Mouse (Mus musculus) G1E-ER4 (cell line): ENCODE results near the gene Abcg4. TPM values are rescaled to one million over a fixed set of nuclear protein-coding genes. Genes with fewer than 3 reads are reported as not detected.

Experiments
- GATA1 ChIP-seq: IDR thresholded peaks from one replicate; pipeline ENCODE4 v1.8.0; 2012; ENCODE audit warnings: low read length, inconsistent platforms
- polyA plus RNA-seq: library from polyadenylated mRNA; stranded (reverse); fragments of >175 nt; gene quantifications from 2 replicates; pipeline ENCODE4 v1.2.3, GENCODE M21; 2012

Gene Abcg4
- polyA plus RNA-seq, 1 experiment = 15.6 TPM

- TF ChIP-seq GATA1 = no peak
Observed at GRCm38 (mm10) chr9:44254508-44255135, 33.8 kb downstream of the Abcg4 start.

- no peak for TF ChIP-seq GATA1
Observed at GRCm38 (mm10) chr9:44253441-44253840, 35.0 kb downstream of the Abcg4 start.

DNA sequence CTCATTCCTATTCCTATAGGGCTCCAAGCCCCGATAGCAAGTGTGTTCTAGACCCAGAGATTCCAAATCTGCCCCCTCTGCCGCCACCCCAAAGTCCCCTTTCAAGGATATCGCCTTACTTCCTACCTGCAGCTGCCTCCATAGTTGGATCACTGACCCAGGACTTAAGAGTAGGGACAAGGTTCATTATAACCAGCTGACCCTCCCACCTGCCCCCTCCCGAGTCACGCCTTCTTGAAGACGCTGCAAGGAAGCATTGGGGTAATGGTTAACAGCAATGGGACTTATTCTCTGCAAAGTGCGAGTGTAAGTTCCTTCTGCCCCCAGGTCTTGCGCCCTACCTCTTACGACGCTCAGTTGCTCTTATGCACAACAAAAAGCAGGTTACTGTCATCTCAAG, 37.1 kb downstream of the Abcg4 start, which contains the start of gene Pdzd3:
Pdzd3 (minus strand) TSS at position 158 of the 400 bp plus-strand sequence.
- TF ChIP-seq GATA1 = no peak

DNA sequence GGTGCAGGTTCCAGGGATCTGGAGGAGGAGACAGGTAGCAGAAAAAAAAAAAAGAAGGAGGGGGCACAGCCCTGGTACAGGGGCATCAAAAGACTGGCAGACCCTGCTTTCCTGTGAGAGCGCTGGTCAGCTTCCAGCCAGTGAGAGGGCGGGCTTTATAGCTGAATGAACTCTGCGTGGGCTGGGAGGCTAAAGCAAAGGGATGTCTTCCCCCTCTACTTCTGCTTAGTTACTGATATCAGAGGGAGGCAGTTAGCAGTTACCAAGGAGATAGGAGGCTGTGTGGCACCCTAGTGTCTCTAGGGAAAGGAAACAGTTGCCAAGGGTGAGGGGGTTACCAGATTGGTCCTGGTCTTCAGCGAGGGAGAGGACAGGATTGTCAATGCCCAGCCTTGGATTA, 38.0 kb downstream of the Abcg4 start:
- TF ChIP-seq GATA1 = no peak

- no peak for TF ChIP-seq GATA1
Observed at GRCm38 (mm10) chr9:44249181-44250146, 39.0 kb downstream of the Abcg4 start.

DNA sequence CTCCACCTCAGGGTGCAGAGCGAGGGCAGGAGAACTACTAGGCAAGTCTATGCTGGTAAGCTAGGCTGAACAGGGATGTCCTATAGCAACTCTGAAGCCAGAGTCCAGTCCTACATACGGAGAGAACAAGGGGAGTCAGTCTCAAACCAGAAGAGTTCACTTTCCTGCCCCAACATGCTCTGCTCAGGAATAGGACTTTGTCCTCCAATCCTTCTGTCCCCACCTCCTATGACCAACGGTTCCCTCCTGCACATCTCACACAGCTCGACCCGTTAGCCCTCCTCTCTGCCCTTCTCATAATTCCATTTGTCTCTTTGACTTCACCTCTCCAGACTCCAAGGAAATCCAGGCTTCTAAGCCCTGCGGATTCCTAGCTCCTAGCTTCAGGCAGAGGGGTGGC, 40.5 kb downstream of the Abcg4 start:
- TF ChIP-seq GATA1 = no peak

DNA sequence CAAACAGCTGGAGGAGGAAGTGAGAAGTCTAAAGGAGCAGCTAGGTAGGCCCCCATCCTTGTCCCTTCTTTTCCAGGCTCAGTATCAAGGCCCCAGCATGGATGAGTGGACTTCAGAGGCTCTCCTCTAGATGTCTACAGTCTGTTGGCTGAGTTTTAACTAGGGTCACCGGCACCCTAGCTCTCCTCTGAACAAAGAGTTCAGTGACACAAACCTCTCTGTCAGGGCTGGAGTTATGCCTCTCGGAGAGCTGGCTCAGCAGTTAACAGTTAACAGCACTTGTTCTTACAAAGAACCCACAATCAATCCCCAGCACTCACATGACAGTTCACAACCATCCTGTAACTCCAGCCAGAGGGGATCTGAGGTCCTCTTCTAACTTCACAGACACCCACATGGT, 44.8 kb downstream of the Abcg4 start:
- no peak for TF ChIP-seq GATA1

DNA sequence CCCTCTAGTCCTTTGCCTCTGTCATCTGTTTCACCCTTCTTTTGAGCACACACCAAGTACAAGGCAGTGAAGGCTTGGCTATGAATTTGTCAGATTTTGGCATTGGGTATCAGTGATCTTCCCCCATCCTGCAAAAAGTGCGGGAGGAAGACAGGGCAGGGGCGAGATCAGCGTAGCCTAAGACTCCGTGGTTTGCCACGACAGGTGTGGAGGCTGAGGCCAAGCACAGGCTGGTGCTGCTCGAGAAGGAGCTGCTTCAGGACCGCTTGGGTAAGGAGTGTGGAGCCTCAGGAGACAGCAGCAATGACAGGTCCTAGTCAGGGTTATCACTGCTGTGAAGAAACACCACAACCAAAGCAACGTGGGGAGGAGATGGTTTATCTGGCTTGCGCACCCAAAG, 47.0 kb downstream of the Abcg4 start:
- no peak for TF ChIP-seq GATA1

- TF ChIP-seq GATA1 = no peak
Observed at GRCm38 (mm10) chr9:44240911-44241310, 47.5 kb downstream of the Abcg4 start.

GRCm38 (mm10) chr9:44240399-44240798, 48.0 kb downstream of the Abcg4 start, which contains the start of gene Ccdc153:
TSS of gene Ccdc153 (plus strand) at chr9:44240676.
- TF ChIP-seq GATA1 = no peak

DNA sequence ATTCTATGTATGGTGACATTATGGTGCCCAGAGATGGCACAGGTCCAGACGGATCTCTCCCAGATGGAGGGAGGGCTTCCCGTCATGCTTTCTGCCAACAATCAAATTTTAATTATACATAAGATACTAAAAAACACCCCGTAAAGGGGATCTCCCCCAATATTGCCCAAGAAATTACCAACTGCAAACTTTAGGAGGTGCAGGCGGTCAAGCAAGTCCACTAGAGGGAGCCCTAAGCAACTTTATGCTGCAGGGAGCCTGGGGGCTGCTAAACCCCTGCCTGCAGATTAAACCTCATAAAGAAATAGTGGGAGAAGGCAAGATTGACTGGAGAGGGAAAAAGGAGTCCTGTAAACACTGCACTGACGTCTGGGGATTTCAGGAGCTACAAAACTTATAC, 49.0 kb downstream of the Abcg4 start:
- TF ChIP-seq GATA1 = no peak

- no peak for TF ChIP-seq GATA1
Observed at GRCm38 (mm10) chr9:44238501-44239190, 49.8 kb downstream of the Abcg4 start.

- no peak for TF ChIP-seq GATA1
Observed at GRCm38 (mm10) chr9:44237128-44237527, 51.3 kb downstream of the Abcg4 start.

DNA sequence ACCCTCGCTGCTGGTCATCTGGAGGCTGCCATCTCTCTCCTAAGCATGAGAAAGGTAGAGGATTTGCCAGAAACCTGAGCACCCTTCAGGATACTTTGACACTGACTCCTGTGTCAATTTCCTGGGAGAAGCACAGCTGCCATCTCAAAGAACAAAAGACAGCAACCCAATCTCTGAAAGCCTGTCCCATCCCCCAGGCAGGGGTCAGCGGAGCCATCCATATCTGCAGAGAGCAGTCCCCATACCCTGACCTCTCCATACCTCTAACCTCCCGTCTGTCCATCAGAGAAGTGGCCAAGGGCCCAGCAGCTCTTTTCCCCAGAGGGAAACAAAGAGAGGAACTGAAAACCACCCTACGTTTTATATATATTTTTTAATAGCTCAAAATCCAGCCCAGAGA, 51.8 kb downstream of the Abcg4 start:
- TF ChIP-seq GATA1 = no peak

DNA sequence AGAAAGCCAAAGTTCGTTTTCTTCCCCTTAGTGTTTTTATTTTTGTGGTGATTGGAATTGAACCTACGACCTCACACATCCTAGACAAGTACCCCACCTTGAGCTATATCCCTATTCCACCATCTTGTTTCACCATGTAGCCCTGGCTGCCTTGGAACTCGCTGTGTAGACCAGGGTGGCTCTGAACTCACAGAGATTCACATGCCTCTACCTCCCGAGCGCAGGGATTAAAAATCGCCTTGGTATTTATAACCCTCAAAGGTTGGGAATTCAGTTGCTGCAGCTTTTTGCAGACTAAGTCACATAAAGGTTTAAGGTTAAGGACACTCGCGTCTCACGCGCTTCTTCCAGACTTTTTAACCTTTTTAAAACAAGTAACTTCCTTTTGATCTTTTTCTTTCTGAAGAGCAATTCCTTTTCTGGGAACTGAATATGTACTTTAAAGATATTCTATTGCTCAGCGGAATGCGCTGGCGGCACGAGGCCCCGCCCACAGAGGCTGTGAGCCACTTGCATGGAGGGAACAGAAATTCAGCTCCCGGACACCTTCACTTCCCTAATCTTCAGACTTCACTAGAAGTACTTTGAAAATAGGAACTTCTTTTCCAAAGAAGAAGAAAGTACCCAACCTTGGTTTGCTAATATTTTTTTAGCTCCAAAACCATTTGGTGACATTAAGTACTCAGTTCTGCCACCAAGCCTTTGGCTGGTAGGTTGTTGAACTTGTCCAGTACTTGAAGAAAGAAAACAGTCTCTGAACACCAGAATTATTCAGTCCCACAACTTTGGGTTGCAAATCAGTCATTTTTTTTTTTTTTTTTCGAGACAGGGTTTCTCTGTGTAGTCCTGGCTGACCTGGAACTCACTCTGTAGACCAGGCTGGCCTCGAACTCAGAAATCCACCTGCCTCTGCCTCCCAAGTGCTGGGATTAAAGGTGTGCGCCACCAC, 53.7 kb downstream of the Abcg4 start:
- no peak for TF ChIP-seq GATA1
